21 mouse cellular contexts compared by ENCODE assay signal in the genomic region with DNA sequence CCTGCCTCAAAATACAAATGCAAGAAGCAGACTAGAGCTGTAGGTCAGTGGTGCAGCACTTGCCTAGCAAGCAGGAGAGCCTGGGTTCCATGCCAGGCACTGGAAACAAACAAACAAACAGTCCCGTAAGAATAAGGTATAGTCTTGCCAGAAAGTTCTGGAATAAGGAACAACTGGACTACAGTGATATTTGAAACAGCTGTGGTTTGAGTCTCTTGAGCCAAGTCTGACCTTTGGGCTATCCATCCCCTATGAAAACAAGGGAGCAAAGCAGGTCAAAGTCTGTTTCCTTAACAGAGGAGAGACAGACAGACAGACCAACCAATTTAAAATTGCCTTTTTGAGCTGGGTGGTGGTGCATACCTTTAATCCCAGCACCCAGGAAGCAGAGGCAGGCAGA. TPM values are rescaled to one million over a fixed set of nuclear protein-coding genes. Genes with fewer than 3 reads are reported as not detected.
DNase-seq lines count a peak whose midpoint lies in the region; ATAC-seq and TF ChIP-seq lines count a peak whose summit lies in the region.
"Had no signal": no experiment of that assay in that cellular context is flagged by ENCODE, and none has a peak within 500 bp of the region (broad histone marks: within the 10 kb centered on the region; RNA-seq: fewer than 3 reads in every experiment).

No protein-coding gene starts in this region.

- no peak overlapping the region for H3K4me2 ChIP-seq in forebrain, embryonic 14.5 days (ENCODE audit: low read length)
- H3K4me2 ChIP-seq: hindbrain, embryonic 15.5 days; liver, embryonic 13.5 days; midbrain, embryonic 12.5 days; neural tube, embryonic 15.5 days had no signal

- no peaks in the 10 kb centered on the region for H3K9me3 ChIP-seq in megakaryocyte, embryonic 14.5 days
- H3K9me3 ChIP-seq in forebrain, embryonic 14.5 days (replicated peaks; ENCODE audit: control insufficient read depth, low read length), result no peaks in the 10 kb centered on the region
- H3K9me3 ChIP-seq: hindbrain, embryonic 15.5 days; limb, embryonic 10.5 days; liver, embryonic 13.5 days; midbrain, embryonic 12.5 days; neural tube, embryonic 15.5 days had no signal

- TF ChIP-seq POLR2A in kidney, adult 2 months (IDR thresholded peaks at IDR 0.05; ENCODE audit: low read depth, low read length), result no peak
- no peak for TF ChIP-seq POLR2A in small intestine, adult 2 months (IDR thresholded peaks at IDR 0.05; ENCODE audit: low read depth, low read length)

- H3K27ac ChIP-seq in kidney, adult 2 months (ENCODE audit: insufficient read depth, low read depth, low read length), result peak overlapping the region; percentile 41
- peak overlapping the region; percentile 39; the same call in 1 of the 2 replicates for H3K27ac ChIP-seq in small intestine, adult 2 months (ENCODE audit: insufficient read depth, low read depth, low read length)
- H3K27ac ChIP-seq in forebrain, embryonic 14.5 days (ENCODE audit: low read depth, low read length), result no peak overlapping the region
- H3K27ac ChIP-seq: hindbrain, embryonic 15.5 days; left cerebral cortex, adult 2 months; limb, embryonic 10.5 days; liver, embryonic 13.5 days; midbrain, embryonic 12.5 days had no signal

- WGBS in kidney, adult 2 months, result 38% methylated on average over 1 of the region's 1 CpGs
- 40% methylated on average over 1 of the region's 1 CpGs for WGBS in small intestine, adult 2 months
- 92% methylated on average over 1 of the region's 1 CpGs for WGBS in forebrain, embryonic 14.5 days

- H3K4me1 ChIP-seq in kidney, adult 2 months (ENCODE audit: control insufficient read depth, insufficient read depth, low read length), result peaks cover 43% of the 10 kb centered on the region
- peaks cover 56% of the 10 kb centered on the region for H3K4me1 ChIP-seq in megakaryocyte, embryonic 14.5 days
- no peaks in the 10 kb centered on the region; the same call in 1 of the 2 replicates for H3K4me1 ChIP-seq in small intestine, adult 2 months (ENCODE audit: control insufficient read depth, insufficient read depth, insufficient read length, low read length)
- no peaks in the 10 kb centered on the region for H3K4me1 ChIP-seq in forebrain, embryonic 14.5 days (ENCODE audit: control insufficient read depth, insufficient read depth, low read length)

- ATAC-seq in megakaryocyte, adult 5-6 weeks (ENCODE audit: poor library complexity, severe bottlenecking), result no peak
- no peak for ATAC-seq in forebrain, embryonic 14.5 days
- ATAC-seq: forebrain, postnatal 0 days; intestine, embryonic 16.5 days had no signal

- peak; percentile 93 for DNase-seq in heart, adult 11 months
- no peak for DNase-seq in heart, postnatal 4 days
- peak; percentile 78 for DNase-seq in kidney, adult 2 months
- DNase-seq in kidney, adult 11 months, result no peak
- no peak for DNase-seq in forebrain, embryonic 14.5 days (ENCODE audit: low spot score)
- DNase-seq: adrenal gland, postnatal 10 days; cerebellum, adult 18-20 months; cerebellum, postnatal 36 days; forebrain, postnatal 0 days; liver, embryonic 13.5 days; right cerebral cortex, postnatal 25 days; thymus, adult 2 months had no signal

- no peak overlapping the region for H3K4me3 ChIP-seq in kidney, adult 2 months (ENCODE audit: insufficient read depth, low read depth, low read length)
- H3K4me3 ChIP-seq in megakaryocyte, embryonic 14.5 days (replicated peaks), result peak overlapping the region; percentile 40
- no peak overlapping the region for H3K4me3 ChIP-seq in small intestine, adult 2 months (ENCODE audit: low read depth, low read length)
- H3K4me3 ChIP-seq in forebrain, embryonic 14.5 days (ENCODE audit: low read depth, low read length), result no peak overlapping the region
- H3K4me3 ChIP-seq: hindbrain, embryonic 15.5 days; left cerebral cortex, adult 2 months; limb, embryonic 10.5 days; liver, embryonic 13.5 days; midbrain, embryonic 12.5 days; neural tube, embryonic 15.5 days had no signal

- H3K9ac ChIP-seq in forebrain, embryonic 14.5 days (ENCODE audit: low read length), result no peak overlapping the region
- H3K9ac ChIP-seq: forebrain, postnatal 0 days; hindbrain, embryonic 15.5 days; liver, embryonic 13.5 days; midbrain, embryonic 12.5 days; neural tube, embryonic 15.5 days had no signal

- H3K36me3 ChIP-seq in kidney, adult 2 months (ENCODE audit: control insufficient read depth, insufficient read depth, low read length), result no peaks in the 10 kb centered on the region
- no peaks in the 10 kb centered on the region for H3K36me3 ChIP-seq in megakaryocyte, embryonic 14.5 days (replicated peaks; ENCODE audit: low read length)
- H3K36me3 ChIP-seq in small intestine, adult 2 months (ENCODE audit: control insufficient read depth, insufficient read depth, low read length), result no peaks in the 10 kb centered on the region
- H3K36me3 ChIP-seq in forebrain, embryonic 14.5 days (ENCODE audit: control insufficient read depth, insufficient read depth, low read length), result no peaks in the 10 kb centered on the region
- H3K36me3 ChIP-seq: hindbrain, embryonic 15.5 days; liver, embryonic 13.5 days; midbrain, embryonic 12.5 days; neural tube, embryonic 15.5 days had no signal

- H3K27me3 ChIP-seq in kidney, adult 2 months (replicated peaks; ENCODE audit: control insufficient read depth, insufficient read depth, low read length), result no peaks in the 10 kb centered on the region
- peaks cover 55% of the 10 kb centered on the region for H3K27me3 ChIP-seq in megakaryocyte, embryonic 14.5 days (replicated peaks)
- H3K27me3 ChIP-seq in small intestine, adult 2 months (ENCODE audit: control insufficient read depth, insufficient read depth, low read length), result no peaks in the 10 kb centered on the region
- no peaks in the 10 kb centered on the region for H3K27me3 ChIP-seq in forebrain, embryonic 14.5 days (replicated peaks; ENCODE audit: control insufficient read depth, insufficient read depth, low read length)
- H3K27me3 ChIP-seq: hindbrain, embryonic 15.5 days; liver, embryonic 13.5 days; midbrain, embryonic 12.5 days; neural tube, embryonic 15.5 days had no signal

- TF ChIP-seq CTCF in kidney, adult 2 months (conservative IDR thresholded peaks at IDR 0.05; ENCODE audit: insufficient read depth, insufficient read length, low read depth, low read length), result no peak
- TF ChIP-seq CTCF in small intestine, adult 2 months (IDR thresholded peaks at IDR 0.05; ENCODE audit: extremely low read depth, insufficient read length, insufficient replicate concordance, low read depth, low read length), result no peak

RNA-seq across cellular contexts. Expression of a gene that starts 11.1 kb away (rescaled TPM):
- total RNA-seq in heart, postnatal 4 days (2021), result 1,000 to 10,000 TPM; 1,026 to 1,084 TPM
- 216 and 304 TPM in 2 replicates for polyA plus RNA-seq in kidney, adult 2 months (2012; rRNA removed)
- polyA plus RNA-seq in megakaryocyte, embryonic 14.5 days (2012; ENCODE audit: insufficient read depth, low replicate concordance), result 0.67 TPM in 1 of 2 replicates, not detected in the other
- 0.30 and 1.3 TPM in 2 replicates for total RNA-seq in megakaryocyte, adult 5-6 weeks (2015)
- total RNA-seq in megakaryocyte, adult 5-6 weeks (2017), result 0.04 and 1.1 TPM in 2 replicates
- polyA plus RNA-seq in small intestine, adult 2 months (2012; rRNA removed), result 77.8 and 136 TPM in 2 replicates
- polyA plus RNA-seq in forebrain, embryonic 14.5 days (2014; fragmentation: Nextera tagmentation; extraction: Ambion mirVana), result 77.9 and 91.4 TPM in 2 replicates

RNA-seq across cellular contexts. Expression of a gene that starts 11.1 kb away (rescaled TPM):
- total RNA-seq in heart, postnatal 4 days (2021), result 100 to 1,000 TPM; 558 to 588 TPM
- 75.6 and 83.5 TPM in 2 replicates for polyA plus RNA-seq in kidney, adult 2 months (2012; rRNA removed)
- 0.34 and 1.0 TPM in 2 replicates for polyA plus RNA-seq in megakaryocyte, embryonic 14.5 days (2012; ENCODE audit: insufficient read depth, low replicate concordance)
- total RNA-seq in megakaryocyte, adult 5-6 weeks (2015), result 0.02 and 0.07 TPM in 2 replicates
- total RNA-seq in megakaryocyte, adult 5-6 weeks (2017), result 0.15 and 0.73 TPM in 2 replicates
- 23.8 and 35.6 TPM in 2 replicates for polyA plus RNA-seq in small intestine, adult 2 months (2012; rRNA removed)
- 19.1 and 27.1 TPM in 2 replicates for polyA plus RNA-seq in forebrain, embryonic 14.5 days (2014; fragmentation: Nextera tagmentation; extraction: Ambion mirVana)

Comparison
In these comparisons a context has a peak if more than half of its experiments do, and no peak if none do; other contexts are left out.
1. DNase-seq: peak in heart, adult 11 months (single experiment) and kidney, adult 2 months (single experiment); none in heart, postnatal 4 days (single experiment), kidney, adult 11 months (single experiment) and forebrain, embryonic 14.5 days (single experiment).
2. RNA of a gene that starts 11.1 kb away (polyA plus RNA-seq): 216 to 304 TPM in kidney, adult 2 months, 77.8 to 136 TPM in small intestine, adult 2 months and 77.9 to 91.4 TPM in forebrain, embryonic 14.5 days; 0.67 TPM in megakaryocyte, embryonic 14.5 days; every median in the first group is over 10 times any median in the second.